Mouse (Mus musculus): ENCODE results near the gene RPS10-NUDT3.
A peak's percentile ranks its signal among the peaks of the same experiment; 100 is the strongest.

Gene RPS10-NUDT3

DNA sequence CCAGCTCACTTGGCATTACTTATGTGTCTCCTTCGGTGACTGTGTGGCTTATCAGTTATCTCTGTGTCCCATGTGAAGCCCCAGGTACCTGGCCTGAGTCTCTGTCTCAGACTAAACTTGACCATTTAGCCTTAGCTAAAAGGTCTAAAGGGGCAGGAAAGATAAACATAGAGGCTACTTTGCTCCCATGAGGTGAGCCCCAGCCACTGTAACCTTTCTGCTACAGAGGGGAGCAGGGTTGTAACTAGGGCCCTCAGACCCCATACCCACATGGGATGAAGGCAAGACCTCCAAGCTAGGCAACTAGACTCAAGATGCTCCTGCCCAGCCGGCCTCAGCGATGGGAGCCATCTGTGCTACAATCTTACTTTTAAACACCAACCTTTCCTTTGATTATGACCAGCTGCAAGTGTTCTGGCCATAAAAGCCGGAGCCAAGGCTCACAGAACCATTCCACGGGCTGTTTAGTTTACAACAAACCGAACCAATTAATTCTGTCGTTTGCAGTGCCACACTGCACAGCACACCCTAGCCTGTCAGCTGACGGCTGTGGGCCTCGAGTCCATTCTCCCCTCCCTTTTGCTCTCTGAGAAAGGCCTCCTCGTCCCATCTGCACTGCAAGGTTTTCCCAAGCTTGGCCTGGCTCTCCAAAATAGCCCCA, 59.8 kb downstream of the RPS10-NUDT3 start:
- DNase-seq (ENCODE audit: low read depth, low spot score): no peak

DNA sequence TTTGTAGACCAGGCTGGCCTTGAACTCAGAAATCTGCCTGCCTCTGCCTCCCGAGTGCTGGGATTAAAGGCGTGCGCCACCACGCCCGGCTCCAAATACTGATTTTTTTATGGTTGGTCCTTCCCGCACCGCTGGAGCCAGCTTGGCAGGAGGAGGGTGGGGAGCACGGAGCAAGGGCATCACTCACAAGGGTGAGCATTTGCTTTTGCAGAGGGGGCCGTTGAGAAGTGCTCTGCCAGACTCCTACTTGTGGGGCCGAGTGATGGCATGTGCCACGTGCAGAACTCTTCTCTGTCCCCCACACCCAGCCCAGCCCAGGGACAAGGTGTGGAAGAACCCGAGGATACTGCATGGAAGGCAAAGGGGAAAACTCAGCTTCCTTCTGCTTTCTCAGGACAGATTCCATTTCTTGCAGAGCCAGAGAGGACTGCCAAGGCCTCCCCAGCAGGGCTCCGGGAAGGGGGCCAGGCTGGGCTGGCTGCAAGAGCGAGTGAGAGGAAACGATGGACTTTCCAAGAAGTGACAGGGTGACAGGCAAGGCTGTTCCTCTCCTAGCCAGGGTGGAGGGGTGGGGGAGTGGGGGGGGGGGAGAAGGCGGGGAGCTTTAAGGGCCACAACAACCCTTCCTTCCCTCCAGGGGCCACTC, 60.4 kb downstream of the RPS10-NUDT3 start:
- DNase-seq (ENCODE audit: low read depth, low spot score): no peak

DNA sequence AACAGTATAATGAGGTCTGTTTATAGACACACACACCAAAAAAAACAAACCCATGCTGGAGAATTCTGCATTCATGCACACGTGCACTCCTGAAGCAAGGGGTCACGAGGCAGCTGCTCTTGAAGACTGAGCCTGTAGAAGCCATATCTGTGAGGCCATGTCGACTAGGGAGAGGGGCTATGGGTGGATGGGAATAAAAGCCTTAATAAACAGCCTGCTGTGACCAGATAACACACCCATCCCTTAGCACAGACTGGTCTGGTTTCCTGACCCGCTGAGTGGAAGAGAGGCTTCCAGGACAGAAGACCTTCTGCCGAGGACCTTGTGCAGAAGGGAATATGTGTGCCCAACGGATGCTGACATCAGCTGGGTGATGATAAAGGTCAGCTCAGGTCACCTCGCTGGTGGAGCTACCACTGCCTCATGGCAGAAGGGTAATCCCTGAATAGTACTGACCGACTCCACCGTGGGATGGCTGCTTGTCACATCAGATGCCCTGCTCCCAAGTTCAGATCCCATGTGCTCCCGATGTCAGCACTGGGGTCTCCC, 61.2 kb downstream of the RPS10-NUDT3 start:
- no peak for DNase-seq (ENCODE audit: low read depth, low spot score)

DNA sequence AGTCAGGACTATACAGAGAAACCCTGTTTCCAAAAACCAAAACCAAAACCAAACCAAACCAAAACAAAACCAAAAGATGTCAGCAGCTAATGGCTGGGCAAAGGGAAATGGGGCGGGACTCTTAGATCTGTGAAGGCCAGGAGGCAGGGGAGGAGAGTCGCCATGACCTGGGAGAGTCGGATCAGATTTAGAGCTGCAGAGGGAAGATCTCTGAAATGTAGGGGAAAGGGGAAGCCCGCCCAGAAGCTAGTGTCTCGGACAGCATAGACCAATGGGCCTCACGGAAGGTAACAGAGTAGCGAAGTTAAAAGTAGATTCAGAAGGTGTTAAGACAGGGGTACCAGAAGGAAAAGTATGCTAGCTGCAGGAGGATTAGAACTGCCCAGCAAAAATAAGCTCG, 63.7 kb downstream of the RPS10-NUDT3 start:
- no peak for DNase-seq (ENCODE audit: low read depth, low spot score)

DNA sequence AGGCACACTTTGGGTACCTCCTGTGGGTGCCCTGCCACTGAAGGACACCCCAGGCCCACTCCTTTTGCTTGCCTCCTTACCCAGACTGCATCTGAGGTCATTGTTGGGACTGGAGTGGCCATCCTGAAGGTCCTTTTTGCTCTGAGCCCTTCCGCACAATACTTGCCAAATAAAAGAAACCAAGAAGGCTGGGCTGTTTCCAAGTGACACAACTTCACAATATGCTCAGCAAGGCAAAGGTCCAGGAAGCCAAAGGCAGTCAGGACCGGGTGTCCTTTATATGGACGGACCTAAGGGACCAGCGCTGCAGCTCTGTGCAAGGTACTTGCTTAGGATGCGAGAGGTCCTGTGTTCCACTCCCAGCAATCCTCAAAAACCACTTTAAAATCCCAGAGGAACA, 66.8 kb downstream of the RPS10-NUDT3 start:
- DNase-seq (ENCODE audit: low read depth, low spot score): no peak

DNA sequence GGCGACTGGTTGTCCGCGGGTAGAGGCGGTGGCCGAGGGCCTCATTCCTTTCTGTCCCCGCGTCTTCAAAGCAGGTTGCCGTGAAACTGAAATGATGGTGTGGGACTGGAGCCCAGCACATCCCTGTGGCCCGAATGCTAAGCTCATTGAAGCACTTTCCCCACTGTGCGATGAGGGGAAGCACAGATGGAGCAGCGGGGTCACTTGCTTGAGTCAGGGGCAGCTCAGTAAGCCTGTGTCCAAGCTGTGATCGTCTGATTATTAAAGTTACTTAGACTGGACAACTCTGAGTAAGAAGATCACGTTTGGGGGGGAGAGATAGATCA, 69.1 kb downstream of the RPS10-NUDT3 start:
- DNase-seq (ENCODE audit: low read depth, low spot score): no peak

DNA sequence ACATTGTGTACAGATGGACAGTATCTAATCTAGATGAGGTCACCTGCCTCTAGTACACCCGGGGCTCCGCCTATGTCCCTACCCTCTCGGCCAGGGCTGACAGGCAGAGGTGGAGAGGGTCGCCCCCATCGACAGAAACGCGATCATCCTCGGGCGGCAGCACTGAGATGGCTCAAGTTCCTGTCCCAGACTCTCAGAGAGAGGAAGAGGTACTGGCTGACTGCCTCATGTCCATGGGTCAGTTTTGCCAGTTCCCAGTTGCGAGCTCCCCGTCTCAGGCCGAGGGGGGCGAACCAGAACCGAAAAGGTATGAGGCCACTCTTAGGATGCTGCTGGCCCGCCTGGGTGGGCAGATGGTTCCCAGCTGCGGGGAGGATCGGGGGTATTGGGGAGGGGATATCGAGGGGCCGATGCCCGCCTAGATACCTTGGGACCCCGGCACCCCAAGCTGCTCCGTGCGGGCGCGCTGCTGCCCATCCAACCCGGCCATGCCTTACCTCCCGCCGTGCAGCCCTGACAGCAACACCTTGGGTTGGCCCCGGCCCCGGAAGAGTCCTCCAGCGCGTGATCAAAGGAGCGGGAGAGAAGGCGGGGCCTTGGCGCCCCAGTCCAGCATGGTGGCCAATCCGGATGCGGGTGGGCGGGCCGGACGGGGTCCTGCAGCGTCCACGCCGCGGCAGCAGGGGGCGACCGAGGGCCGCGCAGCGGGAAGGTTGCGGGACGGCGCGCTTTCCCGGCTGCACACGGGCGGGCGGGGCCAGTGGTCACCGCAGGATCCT, 69.7 kb downstream of the RPS10-NUDT3 start, which contains the start of gene AI413582:
Gene AI413582, minus strand, starts transcription at position 594 of the 779 bp plus-strand sequence.
- peak; percentile 81 for DNase-seq (ENCODE audit: low read depth, low spot score)

DNA sequence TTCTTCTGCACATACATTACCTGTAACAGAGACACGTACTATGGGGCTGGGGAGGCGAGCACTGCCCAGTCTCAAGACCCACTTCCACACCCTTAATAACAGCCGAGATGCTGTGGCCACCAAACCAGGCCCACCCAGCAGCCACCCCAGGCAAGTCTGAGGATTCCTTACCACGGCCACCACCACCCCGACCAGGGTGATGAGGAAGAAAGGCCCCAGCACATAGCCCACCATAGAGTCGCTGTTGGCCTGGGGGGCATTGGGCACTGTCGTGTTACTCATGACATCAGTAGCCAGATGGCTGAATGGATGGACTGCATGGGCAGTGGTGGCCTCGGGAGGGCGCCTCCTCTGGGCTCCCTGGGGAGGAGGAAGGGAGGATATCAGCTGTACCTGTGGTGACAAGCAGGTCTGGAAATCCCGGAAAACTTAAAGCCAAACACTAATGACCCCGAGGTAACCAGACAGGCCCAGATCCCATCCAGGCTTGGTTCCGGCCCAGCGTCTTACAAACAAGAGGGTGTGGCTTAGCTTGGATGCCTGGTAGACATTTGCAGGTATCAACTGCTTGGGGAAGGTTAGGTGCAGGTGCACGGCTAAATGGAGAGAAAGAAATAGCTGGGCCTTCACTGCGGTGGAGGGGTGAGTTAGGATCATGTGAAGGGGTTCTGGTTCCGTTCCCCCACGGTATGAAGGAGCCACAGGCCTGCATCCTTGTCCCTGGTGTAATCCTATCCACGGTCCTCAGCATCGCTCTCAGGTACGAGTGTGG, 70.4 kb downstream of the RPS10-NUDT3 start:
- no peak for DNase-seq (ENCODE audit: low read depth, low spot score)

DNA sequence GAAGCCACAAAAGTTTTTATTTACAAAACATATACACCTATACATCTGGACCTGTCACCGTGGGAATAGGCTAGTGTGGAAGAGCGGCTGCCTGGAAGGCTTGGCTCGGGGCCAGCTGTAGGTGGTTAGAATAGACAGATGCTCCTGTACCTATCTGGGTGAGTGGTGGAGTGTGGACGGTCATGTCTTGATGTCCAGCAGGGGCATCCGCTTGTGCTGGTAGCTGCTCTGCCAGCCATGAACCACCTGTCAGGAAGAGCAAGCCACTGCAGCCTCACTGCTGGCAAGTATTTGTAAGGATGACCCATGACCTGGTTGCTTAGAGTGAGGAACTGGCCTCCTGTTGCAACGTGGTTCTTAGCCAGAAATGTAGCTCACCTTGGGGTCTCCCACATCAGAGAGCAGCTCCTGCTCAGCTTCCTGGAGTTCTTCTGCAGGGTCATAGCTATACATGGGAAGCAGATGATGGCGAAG, 71.2 kb downstream of the RPS10-NUDT3 start:
- DNase-seq (ENCODE audit: low read depth, low spot score): no peak

DNA sequence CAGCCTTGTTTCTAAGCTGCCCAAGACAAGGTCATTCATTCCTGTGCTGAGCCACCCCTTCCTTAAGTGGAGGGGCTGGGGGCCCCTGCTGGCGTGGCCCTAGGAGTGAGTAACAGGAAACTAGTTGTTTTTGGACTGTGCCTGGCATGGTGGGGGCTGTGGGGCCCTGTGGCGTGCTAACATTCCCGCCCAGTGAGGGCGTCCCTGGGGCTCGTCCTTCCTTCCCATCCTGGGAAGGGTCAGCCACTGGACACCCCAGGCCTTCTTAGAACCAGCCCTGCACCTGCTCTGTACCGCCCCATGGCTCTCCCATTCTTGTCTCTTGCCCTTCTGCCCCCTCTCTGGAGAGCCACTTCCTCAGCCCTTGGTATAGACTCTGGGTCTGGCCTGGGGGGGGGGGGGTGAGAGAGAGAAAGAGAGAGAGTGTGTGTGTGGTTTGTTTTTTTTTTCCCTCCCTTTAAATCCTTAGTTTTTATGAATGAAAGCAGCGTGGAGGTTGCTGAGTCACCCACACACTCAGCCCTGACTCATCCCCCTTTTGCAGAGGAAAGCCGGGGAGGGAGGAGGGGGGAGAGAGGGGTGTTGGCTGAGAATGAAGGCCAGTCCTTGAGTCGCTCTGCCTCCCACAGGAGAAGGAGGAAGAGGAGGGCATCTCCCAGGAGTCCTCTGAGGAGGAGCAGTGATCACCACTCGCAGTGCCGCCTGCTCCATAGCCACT, 73.1 kb downstream of the RPS10-NUDT3 start:
- DNase-seq (ENCODE audit: low read depth, low spot score): no peak

DNA sequence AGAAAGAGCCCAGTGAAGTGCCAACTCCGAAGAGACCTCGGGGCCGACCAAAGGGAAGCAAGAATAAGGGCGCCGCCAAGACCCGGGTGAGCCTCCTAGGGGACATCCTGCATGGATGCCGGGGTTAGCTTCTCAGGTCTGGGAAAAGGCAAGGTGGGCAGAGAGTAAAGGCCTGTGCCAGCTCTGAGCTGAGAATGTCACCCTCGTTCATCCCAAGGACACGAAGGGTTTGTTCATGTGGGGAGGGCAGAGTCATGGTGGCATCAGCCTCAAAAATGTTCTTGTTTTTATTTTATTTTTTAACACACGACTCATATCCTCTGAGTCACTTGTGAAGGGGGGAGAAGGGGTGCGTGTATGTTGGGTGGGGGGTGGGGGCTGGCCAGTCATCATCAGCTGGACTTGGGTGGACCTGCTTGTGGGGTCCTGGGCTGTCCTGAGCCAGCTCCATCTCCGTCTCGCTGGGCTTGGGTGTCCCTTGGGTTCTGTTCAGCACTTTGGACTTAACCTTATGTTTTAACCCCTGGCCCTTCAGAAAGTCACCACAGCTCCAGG, 74.0 kb downstream of the RPS10-NUDT3 start:
- DNase-seq (ENCODE audit: low read depth, low spot score): no peak

DNA sequence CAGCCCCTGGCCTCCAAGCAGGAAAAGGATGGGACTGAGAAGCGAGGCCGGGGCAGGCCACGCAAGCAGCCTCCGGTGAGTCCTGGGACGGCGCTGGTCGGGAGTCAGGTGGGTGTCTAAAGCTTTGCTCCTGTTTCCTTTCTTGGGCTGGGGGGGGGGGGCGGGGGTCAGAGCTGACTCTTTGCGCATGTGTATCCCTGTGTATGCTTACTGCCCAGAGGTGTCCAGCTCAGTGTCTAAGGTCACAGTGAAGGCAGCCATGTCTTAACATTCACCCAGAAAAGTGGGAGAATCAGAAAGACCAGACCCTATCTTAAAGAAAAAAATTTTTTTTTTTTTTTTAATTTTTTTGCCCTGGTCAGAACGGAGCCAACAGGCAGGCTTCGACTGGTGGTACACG, 75.4 kb downstream of the RPS10-NUDT3 start:
- DNase-seq (ENCODE audit: low read depth, low spot score): no peak

DNA sequence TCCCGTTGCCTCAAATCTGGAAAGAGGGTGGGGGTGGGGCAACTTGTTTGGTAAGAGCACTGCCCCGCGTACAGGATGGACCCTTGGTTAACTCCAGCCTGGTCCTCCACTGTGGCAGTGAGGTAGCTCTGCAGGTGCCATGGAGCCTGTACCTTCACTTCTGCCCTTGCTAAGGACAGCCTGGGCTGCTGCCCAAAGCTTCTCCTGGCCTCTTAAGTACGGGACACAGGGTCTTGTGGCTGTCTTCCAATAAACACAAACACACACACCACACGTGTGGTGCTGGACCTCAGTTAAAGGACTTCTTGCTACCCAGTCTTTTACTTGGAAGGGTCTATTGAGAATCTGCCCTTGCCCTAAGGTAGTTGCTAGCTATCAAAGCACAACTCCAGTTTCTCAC, 76.2 kb downstream of the RPS10-NUDT3 start:
- no peak for DNase-seq (ENCODE audit: low read depth, low spot score)

DNA sequence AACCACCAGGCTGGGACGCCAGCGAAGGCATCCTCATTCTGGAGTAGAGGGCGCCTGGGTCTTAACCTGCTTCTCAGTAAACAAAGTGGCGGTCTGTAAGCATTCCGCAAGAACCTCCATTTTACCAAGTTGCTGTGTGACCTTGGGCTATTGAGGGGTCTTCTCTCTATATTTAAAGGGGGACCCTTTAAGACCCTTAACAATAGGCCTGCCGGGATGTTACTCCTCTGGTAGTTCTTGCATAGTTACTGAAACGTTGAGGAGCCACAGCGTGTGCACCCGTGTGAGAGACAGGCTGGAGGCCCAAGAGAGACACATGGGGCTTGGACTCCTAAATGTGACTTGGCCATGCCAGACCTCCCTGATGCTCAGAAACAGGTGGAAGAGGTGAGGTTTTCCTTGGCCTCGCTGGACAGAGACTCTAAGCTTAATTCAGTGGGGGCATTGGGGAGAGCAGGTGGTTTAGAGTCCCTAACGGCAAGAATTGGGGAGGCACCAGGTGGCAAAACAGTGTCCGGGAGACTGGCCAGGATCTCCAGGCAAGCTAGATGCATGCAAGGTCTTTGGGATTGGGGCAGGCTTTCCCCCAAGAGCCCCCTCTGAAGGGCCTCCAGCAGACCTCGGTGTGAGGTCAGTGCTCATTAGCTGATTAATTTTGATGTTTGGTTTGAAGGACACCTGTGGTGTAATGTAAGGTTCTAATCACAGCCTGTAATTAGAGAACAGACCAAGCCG, 76.9 kb downstream of the RPS10-NUDT3 start:
- no peak for DNase-seq (ENCODE audit: low read depth, low spot score)

DNA sequence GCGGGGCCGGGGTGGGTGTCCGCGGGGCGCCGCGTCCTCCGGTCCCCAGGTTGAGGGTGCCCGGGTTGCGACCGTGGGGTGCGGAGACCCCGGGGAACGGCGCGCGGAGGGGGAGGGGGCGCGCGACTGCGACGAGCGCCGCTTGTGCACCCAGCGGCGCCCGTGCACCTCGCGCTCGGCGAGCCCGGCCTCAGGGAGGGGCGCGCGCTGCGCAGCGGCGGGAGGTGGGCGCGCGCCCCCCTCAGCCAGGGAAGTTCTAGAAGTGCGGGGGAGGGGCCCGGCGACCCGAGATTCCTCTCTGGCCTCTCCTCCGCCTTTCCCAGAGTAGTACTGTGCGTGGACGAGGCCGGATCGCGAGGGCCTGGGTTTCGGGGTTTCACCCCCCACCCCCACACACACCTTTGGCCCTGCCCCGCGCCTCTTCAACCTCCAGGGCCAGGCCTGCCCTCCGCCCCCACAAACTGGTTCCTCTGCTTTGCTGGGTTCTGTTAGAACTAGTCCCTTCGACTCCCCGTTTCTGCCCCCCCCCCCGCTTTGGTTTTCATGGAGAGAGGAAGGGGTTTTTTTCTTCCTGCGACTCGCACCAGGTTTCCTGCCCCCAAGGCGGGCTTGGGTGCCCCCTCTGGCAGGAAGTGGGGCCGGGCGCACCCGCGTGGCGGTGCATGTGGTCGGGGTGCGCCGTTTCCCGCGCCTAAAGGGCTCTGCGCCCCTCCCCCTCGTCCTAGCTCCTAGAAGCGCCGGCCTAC, 77.7 kb downstream of the RPS10-NUDT3 start:
- DNase-seq (ENCODE audit: low read depth, low spot score): peak; percentile 63

DNA sequence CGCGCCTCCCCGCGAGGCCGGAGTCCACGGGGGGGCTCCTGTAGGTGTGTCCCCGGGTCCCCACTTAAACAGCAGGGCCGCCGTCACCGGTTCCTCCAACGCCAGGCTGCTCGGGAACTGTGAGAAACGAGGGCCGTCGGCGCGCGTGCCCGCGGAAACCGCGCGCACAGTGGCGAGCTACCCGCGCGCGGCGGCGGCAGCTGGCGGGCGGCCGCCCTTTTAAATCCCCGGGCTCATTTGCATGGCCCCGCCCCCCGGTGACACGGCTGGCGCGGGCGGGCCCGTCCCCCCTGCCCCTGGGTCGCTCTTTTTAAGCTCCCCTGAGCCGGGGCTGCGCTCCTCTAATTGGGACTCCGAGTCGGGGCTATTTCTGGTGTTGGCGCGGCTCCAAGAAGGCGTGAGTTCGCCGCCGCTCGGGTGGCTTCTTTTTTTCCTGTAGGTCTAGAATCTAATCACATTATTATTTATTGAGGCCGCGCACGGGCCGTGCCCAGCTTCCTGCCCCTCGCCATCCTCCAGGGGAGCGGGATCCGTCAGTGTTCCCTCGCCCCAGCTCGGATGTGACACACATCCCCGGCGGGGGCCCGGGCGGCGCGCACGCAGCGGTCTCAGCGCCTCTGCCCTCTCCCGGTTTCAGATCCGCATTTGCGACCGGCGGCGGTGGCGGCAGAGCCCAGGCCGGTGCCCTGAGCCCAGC, 78.6 kb downstream of the RPS10-NUDT3 start, which contains the start of gene Hmga1:
Gene Hmga1, plus strand, starts transcription at position 183 of the 697 bp plus-strand sequence.
- DNase-seq (ENCODE audit: low read depth, low spot score): peak; percentile 77

DNA sequence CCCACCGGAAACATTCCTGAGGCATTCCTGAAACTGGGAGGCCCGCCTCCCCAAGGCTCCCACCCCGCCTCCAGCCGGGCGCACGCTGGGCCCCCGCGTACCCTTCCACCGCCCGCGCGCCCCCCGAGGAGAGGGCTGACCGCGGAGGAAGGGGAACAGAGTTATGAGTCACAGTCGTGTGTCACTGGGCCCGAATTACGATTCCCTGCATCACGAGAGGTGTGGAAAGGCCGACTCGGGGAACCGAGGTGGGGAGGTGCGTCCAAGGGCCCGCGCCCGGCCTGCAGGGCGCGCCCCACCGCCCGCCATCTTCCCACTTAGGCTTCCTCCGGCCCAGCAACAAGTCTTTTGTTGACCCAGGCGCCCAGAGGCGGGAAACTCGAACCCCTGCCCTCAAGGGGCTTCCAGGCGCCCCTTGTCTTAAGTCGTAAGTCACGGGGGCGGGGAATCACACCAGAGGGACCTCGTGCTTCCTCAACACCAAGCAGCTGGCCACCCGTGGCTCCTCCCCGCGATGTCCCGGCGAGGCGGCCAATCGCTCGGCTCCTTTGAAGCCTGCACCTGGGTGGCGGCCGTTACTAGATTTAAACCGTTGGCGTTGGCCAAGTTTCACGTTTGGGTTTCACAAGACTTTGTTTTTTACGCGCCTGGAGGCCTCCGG, 79.4 kb downstream of the RPS10-NUDT3 start:
- DNase-seq (ENCODE audit: low read depth, low spot score): peak; percentile 81

DNA sequence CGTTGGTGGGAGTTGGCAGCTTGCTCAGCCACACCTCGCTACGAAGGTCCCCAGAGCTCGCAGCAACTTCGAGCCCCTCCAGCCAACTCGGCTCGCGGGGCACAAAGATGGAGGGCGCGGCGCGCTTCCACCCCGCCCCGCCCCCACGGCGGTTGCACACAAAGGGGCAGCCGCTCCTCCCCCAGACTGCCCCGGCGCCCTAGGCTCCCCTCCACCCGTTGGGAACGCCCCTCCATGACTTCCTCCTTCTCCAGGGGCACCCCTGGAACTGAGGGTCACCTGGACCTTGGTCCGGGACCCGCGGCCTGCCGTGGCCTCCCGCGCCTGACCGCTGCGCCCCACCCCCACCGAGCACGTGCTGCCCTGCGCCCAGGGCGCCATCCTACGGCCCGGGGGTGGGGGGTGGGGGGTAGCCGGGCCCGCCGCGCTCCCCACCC, 79.9 kb downstream of the RPS10-NUDT3 start:
- peak; percentile 65 for DNase-seq (ENCODE audit: low read depth, low spot score)
